Mouse (Mus musculus): Measurements from ENCODE around the gene Itpkc.
A peak's percentile ranks its signal among the peaks of the same experiment; 100 is the strongest.

Gene Itpkc

DNA sequence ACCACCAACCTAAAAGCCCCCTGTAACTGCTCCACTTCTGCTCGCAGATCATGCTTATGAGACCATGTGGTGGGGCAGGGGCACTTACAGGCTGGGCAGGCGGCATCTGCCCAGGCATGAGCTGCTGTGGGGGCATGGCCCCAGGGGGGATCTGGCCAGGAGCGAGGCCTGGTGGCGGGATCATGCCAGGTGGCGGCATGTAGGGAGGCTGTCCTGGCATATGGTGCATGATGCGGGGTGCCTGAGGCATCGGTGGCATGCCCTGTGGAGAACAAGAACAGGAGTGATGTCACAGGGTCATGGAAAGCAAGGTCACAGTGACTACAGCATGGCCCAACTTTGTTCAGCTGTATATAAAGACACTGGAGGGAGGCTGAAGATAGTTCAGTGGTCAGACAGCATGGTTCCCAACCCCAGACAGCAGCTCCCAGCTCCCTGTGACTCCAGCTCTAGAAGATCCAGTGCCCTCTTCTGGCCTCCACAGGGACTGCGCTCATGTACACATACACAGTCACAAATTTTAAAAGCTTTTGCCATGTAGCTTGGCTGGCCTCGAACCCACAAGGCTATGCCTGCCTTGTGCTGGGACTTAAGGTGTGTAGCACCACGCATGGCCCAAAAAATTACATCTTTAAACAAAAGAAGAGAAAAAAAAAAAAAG lies 39.1 kb downstream of the Itpkc start:
- DNase-seq (ENCODE audit: low spot score) = no peak

DNA sequence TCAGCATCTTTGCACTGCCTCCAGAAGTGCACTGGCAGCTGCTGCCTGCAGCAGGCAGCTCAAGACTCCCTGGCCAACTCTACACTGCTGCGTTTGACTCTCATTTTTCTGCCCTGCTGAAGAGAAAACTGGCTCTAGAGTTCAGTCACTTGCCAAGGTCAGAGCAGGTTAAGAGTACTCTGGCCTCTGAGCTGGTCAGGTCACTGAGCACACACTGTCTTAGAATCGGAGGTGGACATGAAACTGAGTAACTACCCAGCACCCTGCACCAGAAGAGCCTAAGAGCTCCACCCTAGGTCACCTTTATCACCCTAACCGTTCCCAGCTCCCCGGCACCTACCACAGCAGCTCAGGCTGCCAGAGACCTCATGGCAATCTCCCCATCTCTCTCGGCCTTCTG lies 42.5 kb downstream of the Itpkc start:
- DNase-seq (ENCODE audit: low spot score) = no peak

DNA sequence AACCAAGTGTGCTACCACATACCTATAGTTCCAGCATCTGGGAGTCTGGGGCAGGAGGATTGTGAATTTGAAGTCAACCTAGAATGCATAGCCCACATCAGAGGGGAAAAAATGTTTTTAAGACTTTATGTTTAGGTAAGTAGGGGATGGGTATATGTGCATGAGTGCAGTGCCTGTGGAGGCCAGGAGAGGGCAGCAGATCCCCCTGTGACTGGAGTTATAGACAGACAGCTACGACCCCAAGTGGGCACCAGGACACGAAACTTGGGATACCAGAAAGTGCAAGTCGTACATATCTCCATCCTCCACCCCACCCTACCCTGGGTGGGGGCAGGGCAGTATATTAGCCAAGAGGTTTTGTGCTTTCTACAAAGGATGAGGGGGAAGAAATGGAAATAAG lies 43.5 kb downstream of the Itpkc start:
- no peak for DNase-seq (ENCODE audit: low spot score)

- DNase-seq (ENCODE audit: low spot score) = no peak
Observed at GRCm38 (mm10) chr7:27182498-27182897, 46.0 kb downstream of the Itpkc start.

GRCm38 (mm10) chr7:27180837-27181695 lies 47.4 kb downstream of the Itpkc start, which contains the start of the genes Gm21983 and Mia:
TSS of gene Gm21983 (minus strand) at chr7:27181086.
TSS of gene Mia (minus strand) at chr7:27181157.
- DNase-seq (ENCODE audit: low spot score) = no peak

GRCm38 (mm10) chr7:27180036-27180435 lies 48.4 kb downstream of the Itpkc start:
- no peak for DNase-seq (ENCODE audit: low spot score)

DNA sequence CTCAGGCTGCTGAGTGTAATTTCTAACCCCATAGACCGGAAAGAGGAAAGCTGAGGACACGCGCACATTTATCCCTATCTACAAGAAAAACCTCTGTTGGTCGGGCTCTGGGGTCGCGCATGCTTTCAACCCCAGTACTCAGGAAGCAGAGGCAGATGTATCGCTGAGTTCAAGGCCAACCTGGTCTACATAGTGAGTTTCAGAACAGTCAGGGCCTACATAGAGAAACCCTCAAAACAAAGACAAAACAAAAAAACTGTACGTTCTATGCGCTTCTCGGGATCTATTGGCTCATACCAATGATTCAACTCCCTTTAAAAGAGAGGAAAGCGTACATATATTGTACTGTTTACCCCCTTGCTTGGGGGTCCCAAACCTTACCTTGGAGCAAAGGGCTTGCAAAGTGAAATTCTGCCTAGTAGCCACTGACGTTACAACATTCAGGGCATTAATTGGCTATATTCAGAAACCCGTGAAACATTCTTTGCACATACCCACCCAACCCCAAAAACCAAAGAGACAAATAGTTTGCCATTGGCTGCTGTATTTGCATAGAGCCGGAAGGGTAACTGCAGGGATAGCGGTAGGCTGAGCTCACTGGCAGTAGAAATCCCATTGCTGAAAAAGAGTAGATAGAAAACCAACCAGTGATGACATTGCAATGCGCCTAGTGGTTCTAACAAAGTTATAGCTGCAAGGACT lies 49.1 kb downstream of the Itpkc start:
- no peak for DNase-seq (ENCODE audit: low spot score)

GRCm38 (mm10) chr7:27178324-27179216 lies 49.9 kb downstream of the Itpkc start, which contains the start of gene Rab4b:
TSS of gene Rab4b (minus strand) at chr7:27178896.
- DNase-seq (ENCODE audit: low spot score) = peak; percentile 98

DNA sequence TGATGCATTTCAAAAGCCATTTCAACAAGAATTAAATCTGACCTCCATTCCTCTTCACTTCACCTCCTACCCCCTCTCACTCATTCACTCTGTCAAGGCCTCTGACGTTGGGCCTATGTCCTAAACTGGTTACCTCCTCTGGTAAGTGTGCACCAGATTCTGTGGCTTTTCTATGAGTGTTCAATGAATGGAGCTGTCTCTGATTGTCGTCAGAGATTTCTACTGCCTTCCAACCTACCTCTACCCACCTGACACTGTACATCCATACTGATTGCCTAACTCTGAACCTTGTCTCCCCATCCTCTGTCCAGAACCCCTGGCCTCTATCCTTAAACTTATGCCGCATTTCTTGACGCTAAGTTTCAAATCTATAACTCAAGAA lies 50.5 kb downstream of the Itpkc start:
- DNase-seq (ENCODE audit: low spot score) = no peak

- no peak for DNase-seq (ENCODE audit: low spot score)
Observed at GRCm38 (mm10) chr7:27174896-27175295, 53.6 kb downstream of the Itpkc start.

DNA sequence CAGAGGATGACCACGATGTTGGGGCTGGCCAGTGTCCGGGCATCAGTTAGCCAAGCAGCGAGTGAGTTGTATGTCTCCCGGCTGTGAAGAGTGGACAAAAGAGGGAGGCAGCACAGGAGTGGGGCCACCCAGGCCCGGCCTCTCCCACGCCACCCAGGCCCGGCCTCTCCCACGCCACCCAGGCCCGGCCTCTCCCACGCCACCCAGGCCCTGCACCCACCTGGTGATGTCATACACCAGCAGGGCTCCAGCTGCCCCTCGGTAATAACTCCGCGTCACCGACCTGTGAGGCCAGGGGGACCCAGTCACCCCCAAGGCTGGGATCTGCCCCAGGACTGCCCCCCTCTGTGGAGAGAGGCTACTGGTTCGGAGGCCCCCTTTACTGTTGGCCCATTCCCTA lies 54.0 kb downstream of the Itpkc start:
- DNase-seq (ENCODE audit: low spot score) = no peak

DNA sequence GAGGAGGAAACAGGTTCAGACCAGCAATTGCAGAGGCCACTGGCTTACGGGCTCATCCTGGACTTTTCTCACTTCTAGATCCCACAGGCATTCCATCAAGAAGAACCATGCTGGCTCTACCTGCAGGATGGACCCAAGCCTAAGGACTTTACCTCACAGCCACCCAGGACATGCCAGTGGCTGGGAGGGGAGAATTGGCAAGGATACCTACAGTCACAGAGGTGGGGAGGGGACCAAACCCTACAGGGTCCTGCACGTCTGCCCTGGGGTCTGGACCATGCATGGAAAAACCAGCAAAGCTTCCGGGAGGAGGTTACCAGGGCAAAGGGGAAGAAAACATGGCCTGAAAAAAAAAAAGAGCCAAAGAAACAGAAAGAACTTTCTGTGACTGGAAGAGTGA lies 57.5 kb downstream of the Itpkc start:
- DNase-seq (ENCODE audit: low spot score) = no peak

DNA sequence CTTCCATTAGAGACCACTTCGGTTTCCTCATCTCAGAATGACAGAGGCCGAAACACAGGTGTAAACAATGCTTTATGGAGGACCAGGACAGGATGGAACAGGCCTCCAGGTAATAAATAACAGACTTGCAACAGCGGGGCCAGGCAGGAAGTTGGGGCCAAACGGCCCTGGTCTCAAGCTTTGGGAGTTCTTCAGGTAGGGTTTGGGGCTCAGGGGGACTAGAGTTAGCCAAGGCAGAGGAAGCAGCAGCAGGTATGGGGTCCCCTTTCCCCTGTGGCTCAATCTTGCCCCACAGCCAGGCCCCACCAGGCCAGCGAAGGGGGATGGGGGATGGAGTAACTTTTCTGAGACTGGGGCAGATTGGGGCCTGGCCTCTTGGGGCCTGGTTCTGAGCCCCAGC lies 60.1 kb downstream of the Itpkc start:
- no peak for DNase-seq (ENCODE audit: low spot score)

DNA sequence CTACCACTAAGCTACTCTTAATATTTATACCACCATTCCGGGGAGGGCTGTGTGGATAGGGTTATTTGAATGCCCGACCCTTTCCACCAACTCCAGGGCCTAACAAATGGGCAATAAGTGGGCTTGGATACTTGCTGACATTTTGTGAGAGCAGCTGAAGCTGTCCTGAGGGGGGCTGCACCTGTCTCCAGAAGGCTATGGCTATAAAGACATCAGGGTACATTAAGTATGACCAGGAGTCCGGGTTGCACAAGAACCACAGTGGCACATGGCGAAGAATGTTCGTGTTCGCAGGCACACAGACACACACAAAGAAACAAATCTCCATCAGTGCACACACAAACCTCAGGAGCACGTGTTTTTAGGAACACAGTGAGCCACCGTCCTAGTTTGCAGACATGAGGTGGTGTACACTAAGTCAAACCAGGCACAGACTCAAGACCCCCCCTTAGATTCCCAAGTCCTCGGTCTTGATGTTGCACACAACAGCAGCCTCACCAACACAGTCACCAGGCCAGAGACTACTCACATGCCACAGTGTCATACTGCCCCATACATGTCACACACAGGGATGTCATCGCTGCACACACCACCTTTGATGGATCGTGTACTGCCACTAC lies 60.9 kb downstream of the Itpkc start:
- DNase-seq (ENCODE audit: low spot score) = no peak

GRCm38 (mm10) chr7:27166614-27167474 lies 61.6 kb downstream of the Itpkc start, which contains the start of gene Egln2:
TSS of gene Egln2 (minus strand) at chr7:27166802.
- peak; percentile 89 for DNase-seq (ENCODE audit: low spot score)

- peak; percentile 78 for DNase-seq (ENCODE audit: low spot score)
Observed at GRCm38 (mm10) chr7:27166229-27166613, 62.2 kb downstream of the Itpkc start.

GRCm38 (mm10) chr7:27165696-27166095 lies 62.8 kb downstream of the Itpkc start:
- DNase-seq (ENCODE audit: low spot score) = no peak

GRCm38 (mm10) chr7:27165007-27165655 lies 63.3 kb downstream of the Itpkc start:
- DNase-seq (ENCODE audit: low spot score) = no peak

GRCm38 (mm10) chr7:27164112-27164947 lies 64.1 kb downstream of the Itpkc start:
- DNase-seq (ENCODE audit: low spot score) = no peak
